9 mouse cellular contexts compared by ENCODE assay signal in the genomic region with DNA sequence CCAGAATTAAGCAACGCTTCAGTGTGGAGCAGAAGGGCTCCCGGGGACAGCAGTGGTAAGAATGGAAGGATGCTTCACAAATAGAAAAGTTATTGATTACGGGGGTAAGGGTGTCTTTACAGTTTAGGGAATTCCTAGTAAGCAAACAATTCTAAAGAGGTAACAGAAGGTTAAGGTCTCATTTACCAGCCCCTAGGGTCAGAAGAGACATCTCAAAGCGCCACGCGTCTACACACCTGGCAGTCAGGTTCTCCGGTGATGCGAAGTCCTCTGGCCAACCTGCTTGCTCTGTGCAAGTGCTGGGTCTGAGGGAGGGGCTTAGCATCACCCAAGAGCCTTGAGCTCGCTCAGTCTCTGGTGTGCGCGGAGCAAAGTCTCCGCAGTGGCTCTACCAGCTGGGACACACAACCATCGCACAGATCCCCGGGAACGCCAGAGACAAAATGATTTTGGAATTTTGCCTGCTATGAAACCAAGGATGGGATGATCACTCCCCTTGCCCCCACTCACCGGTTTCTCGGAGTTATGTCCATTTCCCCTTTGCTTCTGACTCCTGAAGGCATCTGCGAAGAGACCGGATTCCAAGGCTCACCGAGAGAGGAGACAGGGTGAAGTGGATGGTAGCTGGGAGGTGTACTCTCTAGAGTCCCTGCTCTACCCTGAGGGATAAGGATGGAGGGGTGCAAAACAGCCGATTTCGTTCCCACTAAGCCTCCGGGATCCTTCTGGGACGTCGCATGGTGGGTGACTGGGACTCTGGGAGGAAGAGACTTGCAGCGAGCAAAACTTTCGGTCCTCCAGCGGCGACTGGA. TPM values are rescaled to one million over a fixed set of nuclear protein-coding genes. Genes with fewer than 3 reads are reported as not detected.
DNase-seq lines count a peak whose midpoint lies in the region; ATAC-seq and TF ChIP-seq lines count a peak whose summit lies in the region.
"Had no signal": no experiment of that assay in that cellular context is flagged by ENCODE, and none has a peak within 500 bp of the region (broad histone marks: within the 10 kb centered on the region; RNA-seq: fewer than 3 reads in every experiment).

No protein-coding gene starts in this region.

- H3K9ac ChIP-seq in forebrain, embryonic 14.5 days (ENCODE audit: low read length) = peak overlapping the region; percentile 62
- peak overlapping the region; percentile 60 for H3K9ac ChIP-seq in limb, embryonic 14.5 days (ENCODE audit: low read depth, low read length, severe bottlenecking)
- H3K9ac ChIP-seq in neural tube, embryonic 12.5 days = peak overlapping the region; percentile 82

- H3K36me3 ChIP-seq in forebrain, embryonic 14.5 days (ENCODE audit: control insufficient read depth, insufficient read depth, low read length) = no peaks in the 10 kb centered on the region
- H3K36me3 ChIP-seq in limb, embryonic 14.5 days (ENCODE audit: control insufficient read depth, insufficient read depth, low read length) = no peaks in the 10 kb centered on the region
- no peaks in the 10 kb centered on the region for H3K36me3 ChIP-seq in neural tube, embryonic 12.5 days

- no peak for TF ChIP-seq POLR2A in limb, embryonic 14.5 days (IDR thresholded peaks at IDR 0.05; ENCODE audit: borderline replicate concordance, extremely low read depth, insufficient read depth, insufficient read length)

- TF ChIP-seq CTCF in left cerebral cortex, adult 2 months (IDR thresholded peaks at IDR 0.05) = no peak

- peak overlapping the region; percentile 89 for H3K4me3 ChIP-seq in left cerebral cortex, adult 2 months
- peak overlapping the region; percentile 66 for H3K4me3 ChIP-seq in forebrain, embryonic 14.5 days (ENCODE audit: low read depth, low read length)
- H3K4me3 ChIP-seq in limb, embryonic 14.5 days (replicated peaks; ENCODE audit: low read length) = peak overlapping the region; percentile 73
- peak overlapping the region; percentile 67 for H3K4me3 ChIP-seq in neural tube, embryonic 12.5 days

- DNase-seq in left cerebral cortex, adult 2 months (ENCODE audit: extremely low spot score in 1 of 2, low spot score in 2 of 2) = peak in 1 of 2 experiments; percentile 24
- DNase-seq in left cerebral cortex, postnatal 4 days = no peak
- peak; percentile 33 for DNase-seq in WW6 (ENCODE audit: low read depth, low spot score)
- DNase-seq in forebrain, embryonic 14.5 days (ENCODE audit: low spot score) = peak; percentile 58
- DNase-seq in limb, embryonic 14.5 days (ENCODE audit: low spot score) = no peak
- no peak for DNase-seq in adrenal gland, postnatal 10 days
- no peak for DNase-seq in right cerebral cortex, postnatal 36 days (ENCODE audit: low spot score in 2 of 2)

- peak overlapping the region; percentile 68 for H3K4me2 ChIP-seq in forebrain, embryonic 14.5 days (ENCODE audit: low read length)
- H3K4me2 ChIP-seq in limb, embryonic 14.5 days (replicated peaks; ENCODE audit: low read depth, low read length, severe bottlenecking) = peak overlapping the region; percentile 95
- H3K4me2 ChIP-seq in neural tube, embryonic 12.5 days (replicated peaks) = peak overlapping the region; percentile 91

- 0 out of 2 replicates have a peak, but pooled peaks cover 3% of the 10 kb centered on the region for H3K27me3 ChIP-seq in forebrain, embryonic 14.5 days (replicated peaks; ENCODE audit: control insufficient read depth, insufficient read depth, low read length)
- 0 out of 2 replicates have a peak, but pooled peaks cover 5% of the 10 kb centered on the region for H3K27me3 ChIP-seq in limb, embryonic 14.5 days (ENCODE audit: control insufficient read depth, insufficient read depth, low read length)
- H3K27me3 ChIP-seq in neural tube, embryonic 12.5 days (replicated peaks) = 0 out of 2 replicates have a peak, but pooled peaks cover 7% of the 10 kb centered on the region

- 6% methylated on average over 29 of the region's 29 CpGs for WGBS in forebrain, embryonic 14.5 days
- WGBS in limb, embryonic 14.5 days = 6% methylated on average over 28 of the region's 29 CpGs
- WGBS in neural tube, embryonic 12.5 days = 7% methylated on average over 29 of the region's 29 CpGs

- H3K9me3 ChIP-seq in forebrain, embryonic 14.5 days (replicated peaks; ENCODE audit: control insufficient read depth, low read length) = no peaks in the 10 kb centered on the region
- no peaks in the 10 kb centered on the region for H3K9me3 ChIP-seq in limb, embryonic 14.5 days (ENCODE audit: control insufficient read depth, low read length)
- no peaks in the 10 kb centered on the region for H3K9me3 ChIP-seq in neural tube, embryonic 12.5 days

- intact Hi-C loops in left cerebral cortex, adult 2 months (cut with DNase I) = loop anchor here (2.0 to 5.0 kb wide), 6 partner anchors 36 to 195 kb away; partner anchors contain the start of gene Sypl
- intact Hi-C loops in left cerebral cortex, postnatal 4 days (cut with DNase I) = loop anchor here (5.0 to 10.0 kb wide), 2 partner anchors 112 to 190 kb away; no protein-coding TSS in a partner anchor

- peaks cover 19% of the 10 kb centered on the region for H3K4me1 ChIP-seq in forebrain, embryonic 14.5 days (ENCODE audit: control insufficient read depth, insufficient read depth, low read length)
- H3K4me1 ChIP-seq in limb, embryonic 14.5 days (ENCODE audit: control insufficient read depth, insufficient read depth, low read length) = peaks cover 13% of the 10 kb centered on the region
- peaks cover 14% of the 10 kb centered on the region for H3K4me1 ChIP-seq in neural tube, embryonic 12.5 days

- H3K27ac ChIP-seq in left cerebral cortex, adult 2 months = peak overlapping the region; percentile 70; the same call in 1 of the 2 replicates
- no peak overlapping the region for H3K27ac ChIP-seq in forebrain, embryonic 14.5 days (ENCODE audit: low read depth, low read length)
- no peak overlapping the region for H3K27ac ChIP-seq in limb, embryonic 14.5 days (replicated peaks; ENCODE audit: low read depth, low read length)
- H3K27ac ChIP-seq in neural tube, embryonic 12.5 days = 0 out of 2 replicates have a peak overlapping the region, but pooled peaks have one; percentile 1

- peak; percentile 73 for ATAC-seq in forebrain, embryonic 14.5 days
- peak; percentile 44 for ATAC-seq in limb, embryonic 14.5 days (ENCODE audit: low FRiP score, low read depth)
- peak; percentile 78 for ATAC-seq in neural tube, embryonic 12.5 days (ENCODE audit: low FRiP score, low read depth)

RNA-seq across cellular contexts. Expression of gene Atxn7l1, which starts 0.7 kb away (rescaled TPM):
- total RNA-seq in left cerebral cortex, adult 2 months (2021) = 10 to 100 TPM; 63.2 to 64.8 TPM
- 10 to 100 TPM; 61.4 to 62.9 TPM for total RNA-seq in left cerebral cortex, postnatal 4 days (2021)
- 18.1 and 20.0 TPM in 2 replicates for polyA plus RNA-seq in forebrain, embryonic 14.5 days (2014; fragmentation: Nextera tagmentation; extraction: Ambion mirVana)
- 23.1 and 27.0 TPM in 2 replicates for polyA plus RNA-seq in limb, embryonic 14.5 days (2012; rRNA removed)
- polyA plus RNA-seq in limb, embryonic 14.5 days (2014; fragmentation: Nextera tagmentation; extraction: Ambion mirVana) = 15.3 and 15.7 TPM in 2 replicates
- polyA plus RNA-seq in neural tube, embryonic 12.5 days (2016; fragmentation: Nextera tagmentation; extraction: Ambion mirVana) = 13.4 and 16.6 TPM in 2 replicates
- total RNA-seq in adrenal gland, postnatal 10 days (2021) = 10 to 100 TPM; 20.1 to 32.3 TPM

RNA-seq across cellular contexts. Expression of gene Cdhr3, which starts 54.2 kb away (rescaled TPM):
- 1 to 10 TPM; 1.4 to 2.4 TPM for total RNA-seq in left cerebral cortex, adult 2 months (2021)
- 1 to 10 TPM in 1 of 2 experiments, under 1 TPM in 1; 0.76 to 1.4 TPM for total RNA-seq in left cerebral cortex, postnatal 4 days (2021)
- polyA plus RNA-seq in forebrain, embryonic 14.5 days (2014; fragmentation: Nextera tagmentation; extraction: Ambion mirVana) = 0.08 and 0.16 TPM in 2 replicates
- polyA plus RNA-seq in limb, embryonic 14.5 days (2012; rRNA removed) = 1.0 and 1.5 TPM in 2 replicates
- polyA plus RNA-seq in limb, embryonic 14.5 days (2014; fragmentation: Nextera tagmentation; extraction: Ambion mirVana) = 0.32 and 0.43 TPM in 2 replicates
- 0.06 and 0.22 TPM in 2 replicates for polyA plus RNA-seq in neural tube, embryonic 12.5 days (2016; fragmentation: Nextera tagmentation; extraction: Ambion mirVana)
- under 1 TPM in 1 of 2 experiments, not detected in 1; 0.27 TPM for total RNA-seq in adrenal gland, postnatal 10 days (2021)
- total RNA-seq: hematopoietic stem cell, adult 5-6 weeks had no signal

Comparison
In these comparisons a context has a peak if more than half of its experiments do, and no peak if none do; other contexts are left out.
1. DNase-seq: peak in WW6 (single experiment) and forebrain, embryonic 14.5 days (single experiment); none in left cerebral cortex, postnatal 4 days (single experiment), limb, embryonic 14.5 days (single experiment), adrenal gland, postnatal 10 days (single experiment) and right cerebral cortex, postnatal 36 days (0 of 2).
2. H3K27ac ChIP-seq: peak in left cerebral cortex, adult 2 months (single experiment) and neural tube, embryonic 12.5 days (single experiment); none in forebrain, embryonic 14.5 days (single experiment) and limb, embryonic 14.5 days (single experiment).
3. Peak in every context shown above with its lines, with median percentiles within 50 percentile points of each other: H3K4me3 ChIP-seq, ATAC-seq, H3K4me2 ChIP-seq and H3K9ac ChIP-seq.